Mouse (Mus musculus) effector memory CD4-positive, alpha-beta T cell, adult 5 months (primary cell): ENCODE data around the gene Asb17. TPM values are rescaled to one million over a fixed set of nuclear protein-coding genes. Genes with fewer than 3 reads are reported as not detected.

Experiments used
- polyA plus RNA-seq: library from polyadenylated mRNA; unstranded; fragments of 100-300 nt; shearing (Covaris generic); gene quantifications from one replicate; pipeline ENCODE4 v1.2.1, GENCODE M21; 2017

Asb17 gene
- not detected for polyA plus RNA-seq

DNA sequence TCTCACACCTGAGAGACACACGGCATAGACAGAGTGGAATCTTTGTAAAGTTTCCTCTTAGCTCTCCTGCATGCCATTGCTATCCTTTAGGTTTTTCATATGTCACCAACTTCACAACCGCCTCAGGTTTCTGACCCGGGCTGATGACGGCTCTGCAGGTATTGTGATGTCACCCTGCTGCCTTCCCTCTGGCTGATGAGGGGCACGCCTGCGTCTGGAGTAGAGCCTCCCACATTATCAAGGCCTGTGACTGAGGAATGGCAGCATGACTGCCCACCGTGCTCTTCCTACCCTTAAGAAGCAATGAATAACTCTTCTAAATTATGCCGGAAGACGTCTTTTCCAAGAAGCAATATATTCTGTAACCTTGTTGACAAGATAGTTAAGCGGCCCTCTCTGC, at the start of gene Asb17:
Gene Asb17 (plus strand): TSS at position 180 of the 400 bp plus-strand sequence.

Other genes with a start within 250 kb of the Asb17 start
- gene St6galnac3, start 119.0 kb upstream of the Asb17 start, polyA plus RNA-seq = 59.8 TPM
- 0.24 TPM for gene Msh4, start 61.9 kb downstream of the Asb17 start, polyA plus RNA-seq
- 30.3 TPM for gene Rabggtb, start 68.8 kb downstream of the Asb17 start, polyA plus RNA-seq
- 40.1 TPM for gene Acadm, start 100.4 kb downstream of the Asb17 start, polyA plus RNA-seq
- gene Slc44a5, start 129.2 kb downstream of the Asb17 start, polyA plus RNA-seq = not detected